Mouse (Mus musculus): ENCODE data around the gene Snx7. TPM values are rescaled to one million over a fixed set of nuclear protein-coding genes. Genes with fewer than 3 reads are reported as not detected.

Gene Snx7
- 0.12 TPM for polyA plus RNA-seq (2017; shearing (Covaris generic))

DNA sequence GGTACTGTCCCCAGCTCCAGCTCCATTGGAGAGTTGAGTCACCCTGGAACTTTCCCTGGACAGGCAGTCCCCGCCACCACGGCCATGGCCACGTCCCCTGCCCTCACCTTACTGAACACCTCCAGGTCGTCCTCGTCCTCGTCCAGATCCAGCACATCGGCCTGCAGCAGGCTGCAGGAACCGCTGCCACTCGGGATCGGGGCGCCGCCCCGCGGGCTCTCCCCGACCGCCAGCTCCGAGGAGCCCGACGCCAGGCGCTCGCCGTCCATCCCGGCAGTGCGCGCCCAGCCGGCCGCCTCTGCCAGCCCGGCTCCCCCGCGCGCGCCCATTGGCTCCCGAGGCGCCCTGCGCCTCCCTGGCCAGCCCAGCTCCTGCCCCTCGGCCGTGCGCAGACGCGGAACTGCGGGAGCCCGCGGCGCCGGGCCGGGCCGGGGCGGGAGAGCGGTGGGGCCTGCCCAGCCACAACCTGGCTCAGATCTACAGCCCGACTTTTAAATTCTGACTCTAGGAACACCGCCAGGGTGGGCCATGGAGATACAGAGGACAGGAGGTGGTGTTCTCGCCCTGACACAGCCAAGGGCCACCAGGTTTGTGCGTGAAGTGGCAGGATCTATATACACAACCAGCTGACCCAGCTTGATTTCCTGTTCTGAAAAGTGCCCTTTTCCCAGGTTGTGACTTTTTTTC lies at the start of gene Snx7:
Gene Snx7, minus strand, starts transcription at position 300 of the 687 bp plus-strand sequence.

Data from effector memory CD4-positive, alpha-beta T cell, adult 7 months (primary cell).